Mouse (Mus musculus): ENCODE results near the gene Nme1. TPM values are rescaled to one million over a fixed set of nuclear protein-coding genes. Genes with fewer than 3 reads are reported as not detected.

Gene Nme1
- polyA plus RNA-seq (2015; fragmentation: Nextera tagmentation; extraction: Ambion mirVana) = 165 and 172 TPM in 2 replicates

DNA sequence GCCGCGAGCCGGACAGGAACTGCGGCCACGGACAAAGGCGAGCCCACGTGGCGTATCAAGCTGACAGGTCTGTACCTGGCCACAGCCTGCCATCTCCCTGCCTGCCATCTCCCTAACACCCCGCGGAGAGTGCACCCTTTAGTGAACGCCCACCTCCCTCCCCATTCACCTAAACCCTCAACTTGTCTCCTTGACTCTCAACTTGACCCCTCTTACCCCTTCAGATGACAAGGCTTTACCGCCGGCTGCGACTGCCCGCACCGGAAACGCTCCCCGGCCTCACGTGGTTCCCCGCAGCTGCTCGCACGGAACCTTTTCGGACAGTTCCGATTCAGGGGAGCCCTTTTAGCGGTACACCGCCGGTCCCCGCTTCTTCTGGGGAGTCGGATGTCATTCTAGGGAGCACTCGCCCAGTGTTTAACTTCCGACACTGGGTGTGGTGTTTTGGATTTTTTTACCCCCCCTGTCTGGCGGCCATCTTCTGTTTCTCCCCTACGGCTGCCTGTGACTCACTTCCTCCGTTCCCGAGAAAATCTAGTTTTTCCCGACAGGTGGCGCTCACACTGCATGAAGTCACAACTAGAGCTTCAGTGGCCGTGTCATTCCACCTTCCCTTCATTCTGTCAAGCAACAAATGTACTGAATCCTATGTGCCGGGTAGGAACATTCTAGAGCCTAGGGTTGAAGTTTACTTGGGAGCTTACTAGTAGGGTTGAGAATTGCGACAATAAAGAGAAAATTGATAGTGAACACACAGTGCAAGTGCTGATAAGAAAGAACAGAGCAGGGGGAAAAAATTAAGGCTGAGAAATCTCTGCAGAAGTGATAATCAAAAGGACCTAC is at the start of gene Nme1, which contains the start of gene Gm20390:
TSS of gene Nme1 (minus strand) at position 517 of the 843 bp plus-strand sequence.
TSS of gene Gm20390 (minus strand) at position 289 of the 843 bp plus-strand sequence.
- WGBS = under 1% methylated on average over 40 of the region's 40 CpGs

GRCm38 (mm10) chr11:94003346-94003745 is 35.0 kb upstream of the Nme1 start:
- WGBS = 87% methylated on average over 2 of the region's 2 CpGs
- Histone ChIP-seq H3K9me3 (replicated peaks) (no peaks in the 10 kb centered on the region), H3K4me3 (replicated peaks) (no peak overlapping the region), H3K9ac (no peak overlapping the region), H3K4me2 (no peak overlapping the region), H3K27ac (no peak overlapping the region), H3K36me3 (no peaks in the 10 kb centered on the region), H3K4me1 (0 out of 2 replicates have a peak, but pooled peaks cover 2% of the 10 kb centered on the region), H3K27me3 (no peaks in the 10 kb centered on the region)
- no peak for ATAC-seq (replicated peaks; ENCODE audit: low FRiP score)

More for the DNA sequence above, at the start of gene Nme1, which contains the start of gene Gm20390:
- Histone ChIP-seq H3K27ac (peak within 1 kb of the TSS; percentile 72), H3K9ac (peak within 1 kb of the TSS; percentile 73), H3K27me3 (no peaks in the 10 kb centered on the region), H3K4me1 (peaks cover 14% of the 10 kb centered on the region), H3K36me3 (peaks cover 30% of the 10 kb centered on the region), H3K4me2 (peak within 1 kb of the TSS; percentile 79), H3K9me3 (replicated peaks) (no peaks in the 10 kb centered on the region), H3K4me3 (replicated peaks) (peak within 1 kb of the TSS; percentile 71)
- peak; percentile 97 for ATAC-seq (replicated peaks; ENCODE audit: low FRiP score)

DNA sequence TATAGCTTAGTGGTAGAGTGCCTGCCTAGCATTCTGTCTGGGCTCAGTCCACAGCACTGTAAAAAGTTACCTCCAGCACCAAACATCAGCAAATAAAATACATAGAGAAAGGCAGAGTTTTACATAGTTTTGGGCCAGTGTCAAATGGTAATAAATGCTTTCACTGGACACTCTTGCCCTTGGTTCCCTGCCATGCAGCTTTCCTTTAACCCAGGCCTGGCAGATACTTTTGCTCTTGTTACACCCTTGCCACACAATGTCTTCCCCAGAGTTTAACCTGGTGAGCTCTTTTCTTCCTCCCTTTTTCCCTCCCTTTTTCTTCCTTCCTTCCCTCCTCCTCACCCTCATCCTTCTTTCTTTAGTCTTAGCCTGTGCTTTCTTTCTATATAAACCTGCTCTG is 31.0 kb upstream of the Nme1 start:
- no peaks in the 10 kb centered on the region for H3K27me3 ChIP-seq
- no peak overlapping the region for H3K27ac ChIP-seq
- H3K4me1 ChIP-seq = peaks cover 26% of the 10 kb centered on the region
- no peak overlapping the region for H3K4me3 ChIP-seq (replicated peaks)
- no peaks in the 10 kb centered on the region for H3K36me3 ChIP-seq
- H3K9ac ChIP-seq = no peak overlapping the region
- H3K9me3 ChIP-seq (replicated peaks) = no peaks in the 10 kb centered on the region
- ATAC-seq (replicated peaks; ENCODE audit: low FRiP score) = no peak
- H3K4me2 ChIP-seq = no peak overlapping the region

DNA sequence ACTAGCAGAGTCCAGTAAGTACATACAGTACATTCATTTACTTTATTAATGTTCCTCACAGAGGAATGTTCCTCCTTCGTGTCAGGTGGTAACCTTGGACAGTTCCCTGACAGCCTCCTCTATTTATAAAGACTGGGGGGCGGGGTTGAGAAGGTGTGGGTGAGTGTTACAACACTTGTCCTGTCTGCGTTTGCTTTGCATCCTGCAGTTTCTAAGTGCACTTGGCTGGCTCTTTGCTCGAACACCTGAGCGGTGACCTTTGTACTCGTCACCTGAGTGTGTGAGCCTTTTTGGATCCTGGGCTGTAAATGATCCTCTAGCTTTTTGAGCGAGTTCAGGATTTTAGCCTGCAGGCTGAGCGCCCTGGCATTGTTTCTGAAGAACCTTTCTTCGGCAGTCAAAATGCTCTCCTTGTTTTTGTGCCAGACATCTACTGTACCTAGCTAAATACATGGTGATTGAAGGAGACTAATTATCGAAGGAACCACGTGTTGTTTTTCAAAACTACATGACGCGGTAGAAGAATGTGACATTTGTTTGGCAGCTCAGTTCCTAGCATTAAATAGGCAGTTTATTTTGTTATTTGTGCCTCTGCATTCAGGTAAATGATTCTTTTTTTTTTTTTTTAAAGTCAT is 28.9 kb upstream of the Nme1 start:
- peak overlapping the region; percentile 97; the same call in 1 of the 2 replicates for H3K27ac ChIP-seq
- no peaks in the 10 kb centered on the region for H3K36me3 ChIP-seq
- 28% methylated on average over 13 of the region's 13 CpGs for WGBS
- H3K27me3 ChIP-seq = 0 out of 2 replicates have a peak, but pooled peaks cover 2% of the 10 kb centered on the region
- H3K9me3 ChIP-seq (replicated peaks) = no peaks in the 10 kb centered on the region
- peak overlapping the region; percentile 81 for H3K4me2 ChIP-seq
- H3K4me1 ChIP-seq = peaks cover 26% of the 10 kb centered on the region
- H3K4me3 ChIP-seq (replicated peaks) = peak overlapping the region; percentile 84
- H3K9ac ChIP-seq = peak overlapping the region; percentile 90; the same call in 1 of the 2 replicates
- no peak for ATAC-seq (replicated peaks; ENCODE audit: low FRiP score)

DNA sequence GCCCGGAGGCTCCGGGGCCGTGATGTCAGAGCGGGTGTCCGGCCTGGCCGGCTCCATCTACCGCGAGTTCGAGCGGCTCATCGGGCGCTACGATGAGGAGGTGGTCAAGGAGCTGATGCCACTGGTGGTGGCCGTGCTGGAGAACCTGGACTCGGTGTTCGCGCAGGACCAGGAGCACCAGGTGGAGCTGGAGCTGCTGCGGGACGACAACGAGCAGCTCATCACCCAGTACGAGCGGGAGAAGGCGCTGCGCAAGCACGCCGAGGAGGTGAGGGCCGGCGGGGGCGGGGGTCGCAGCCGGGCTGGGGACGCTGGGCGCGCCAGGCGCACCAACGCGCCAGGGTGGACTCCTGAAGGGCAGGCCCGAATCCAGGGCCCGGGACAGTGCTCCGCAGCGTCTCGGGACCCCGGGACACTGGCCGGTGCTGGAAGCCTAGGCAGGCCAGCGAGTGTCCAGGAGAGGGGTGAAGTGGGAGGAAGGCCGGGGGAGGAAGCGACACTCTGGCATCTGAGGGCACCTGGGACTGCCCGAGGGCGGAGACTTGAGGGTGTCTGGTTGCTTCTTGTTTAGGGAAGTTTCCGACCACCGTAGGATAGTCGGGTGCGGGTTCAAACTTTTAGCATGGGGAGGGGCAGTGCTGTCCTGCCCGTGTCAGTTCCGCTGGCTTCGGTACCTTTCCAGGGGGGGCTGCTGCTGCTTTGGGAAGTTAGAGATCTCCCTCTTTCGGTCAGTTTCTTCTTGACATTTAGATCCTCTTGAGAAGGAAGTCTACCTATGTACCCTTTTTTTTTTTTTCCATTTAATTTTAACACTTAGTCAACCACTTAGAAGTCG is 28.2 kb upstream of the Nme1 start:
- Histone ChIP-seq H3K4me3 (replicated peaks) (peak overlapping the region; percentile 84), H3K27ac (peak overlapping the region; percentile 97), H3K4me1 (peaks cover 26% of the 10 kb centered on the region), H3K27me3 (0 out of 2 replicates have a peak, but pooled peaks cover 2% of the 10 kb centered on the region), H3K36me3 (no peaks in the 10 kb centered on the region), H3K4me2 (peak overlapping the region; percentile 81), H3K9me3 (replicated peaks) (no peaks in the 10 kb centered on the region), H3K9ac (peak overlapping the region; percentile 90)
- ATAC-seq (replicated peaks; ENCODE audit: low FRiP score) = peak; percentile 59
- under 1% methylated on average over 58 of the region's 58 CpGs for WGBS

- Histone ChIP-seq H3K4me2 (peak within 1 kb of the TSS; percentile 81), H3K4me3 (replicated peaks) (peak within 1 kb of the TSS; percentile 84), H3K27me3 (0 out of 2 replicates have a peak, but pooled peaks cover 2% of the 10 kb centered on the region), H3K4me1 (peaks cover 26% of the 10 kb centered on the region), H3K36me3 (no peaks in the 10 kb centered on the region), H3K9ac (peak within 1 kb of the TSS; percentile 90), H3K27ac (peak within 1 kb of the TSS; percentile 98), H3K9me3 (replicated peaks) (no peaks in the 10 kb centered on the region)
- ATAC-seq (replicated peaks; ENCODE audit: low FRiP score) = peak; percentile 95
- under 1% methylated on average over 67 of the region's 70 CpGs for WGBS
Observed at GRCm38 (mm10) chr11:93995720-93996305, 27.5 kb upstream of the Nme1 start, which contains the start of gene Spag9. Gene Spag9, plus strand, starts transcription at chr11:93996091.

DNA sequence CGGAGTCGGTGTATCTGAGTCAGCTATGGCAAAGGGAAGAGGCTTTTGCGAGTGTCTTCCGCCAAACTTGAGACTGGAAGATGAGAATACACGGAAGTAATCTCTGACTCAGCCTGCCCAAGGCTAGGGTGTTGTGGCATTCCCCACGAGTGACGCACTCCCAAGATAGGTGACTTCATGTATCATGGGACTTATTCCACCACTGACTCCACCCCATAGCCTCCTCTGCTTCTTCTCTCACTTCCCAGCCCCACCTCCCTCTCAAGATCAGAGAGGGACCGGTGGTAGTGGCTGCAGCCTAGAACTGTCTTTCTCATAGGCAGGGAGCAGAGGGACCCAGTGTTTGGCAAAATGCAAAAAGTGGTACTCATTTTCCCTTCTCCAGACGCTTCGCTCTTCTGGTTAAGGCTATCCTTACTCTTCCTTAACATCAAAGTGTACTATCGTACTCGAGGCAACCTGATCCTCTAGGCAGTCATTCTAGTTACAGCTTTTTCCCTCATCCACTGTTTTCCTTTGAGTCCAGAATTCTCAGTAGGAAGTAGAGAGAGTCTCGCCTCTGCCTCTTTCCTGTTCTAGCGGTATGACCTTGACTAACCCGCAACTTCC is 26.9 kb upstream of the Nme1 start:
- ATAC-seq (replicated peaks; ENCODE audit: low FRiP score) = peak; percentile 55
- Histone ChIP-seq H3K9ac (peak overlapping the region; percentile 66), H3K4me1 (peaks cover 26% of the 10 kb centered on the region), H3K4me3 (replicated peaks) (peak overlapping the region; percentile 84), H3K4me2 (peak overlapping the region; percentile 81), H3K27ac (peak overlapping the region; percentile 98), H3K27me3 (0 out of 2 replicates have a peak, but pooled peaks cover 2% of the 10 kb centered on the region), H3K9me3 (replicated peaks) (no peaks in the 10 kb centered on the region), H3K36me3 (no peaks in the 10 kb centered on the region)
- WGBS = 4% methylated on average over 15 of the region's 15 CpGs

DNA sequence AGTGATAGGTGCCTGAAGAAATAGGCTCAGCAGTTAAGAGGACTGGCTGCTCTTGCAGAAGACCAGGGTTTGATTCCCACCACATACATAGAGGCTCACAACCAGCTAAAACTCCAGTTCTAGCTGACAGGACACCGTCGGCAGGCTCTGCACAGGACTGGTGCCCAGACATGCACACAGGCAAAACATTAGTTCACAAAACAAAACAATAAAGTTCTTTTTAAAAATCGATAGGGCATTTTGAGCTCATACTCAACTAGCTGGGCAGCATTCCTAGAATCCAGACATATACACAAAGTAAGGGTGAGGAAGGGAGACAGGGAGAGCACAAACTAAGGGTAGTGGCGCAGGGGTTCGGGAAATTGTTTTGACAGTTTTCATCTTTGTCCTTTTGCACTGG is 26.2 kb upstream of the Nme1 start:
- Histone ChIP-seq H3K4me2 (peak overlapping the region; percentile 81), H3K4me3 (replicated peaks) (peak overlapping the region; percentile 84), H3K27ac (peak overlapping the region; percentile 98), H3K27me3 (0 out of 2 replicates have a peak, but pooled peaks cover 2% of the 10 kb centered on the region), H3K9ac (peak overlapping the region; percentile 66), H3K36me3 (no peaks in the 10 kb centered on the region), H3K4me1 (peaks cover 26% of the 10 kb centered on the region), H3K9me3 (replicated peaks) (no peaks in the 10 kb centered on the region)
- WGBS = 61% methylated on average over 5 of the region's 5 CpGs
- no peak for ATAC-seq (replicated peaks; ENCODE audit: low FRiP score)

DNA sequence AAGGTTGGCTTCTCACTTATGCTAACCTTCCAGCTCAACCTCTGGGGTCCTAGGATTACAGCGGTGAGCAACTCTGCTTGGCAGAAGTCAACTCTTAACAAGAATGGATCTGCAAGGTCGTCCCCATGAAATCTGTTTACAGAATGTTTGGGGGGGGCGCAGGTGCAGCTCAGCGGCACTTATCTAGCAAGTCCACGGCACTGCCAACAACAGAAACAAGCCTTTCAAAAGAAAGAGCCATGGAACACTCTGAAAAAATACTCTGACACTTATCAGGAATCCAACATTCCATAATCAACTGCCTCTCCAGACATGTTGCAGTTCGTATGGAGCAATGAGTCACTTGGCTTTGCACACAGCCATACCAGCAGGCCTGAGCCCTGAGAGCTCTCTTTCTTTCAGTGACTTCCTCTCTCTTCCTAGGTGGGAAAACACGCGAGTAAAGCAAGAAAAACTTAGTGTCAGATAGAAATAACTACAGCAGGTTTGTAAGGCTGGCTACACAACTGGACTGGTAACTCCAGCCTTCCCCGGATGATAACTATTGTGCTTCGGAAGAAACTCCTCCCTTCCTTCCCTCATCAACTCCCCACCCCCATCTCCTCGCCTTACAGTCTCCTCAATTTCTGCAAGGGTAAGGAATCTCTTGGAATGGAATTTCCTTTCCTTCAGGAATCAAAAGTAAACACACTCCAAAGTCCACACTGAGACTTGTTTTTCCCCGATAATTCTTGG is 20.2 kb upstream of the Nme1 start:
- Histone ChIP-seq H3K36me3 (no peaks in the 10 kb centered on the region), H3K27ac (peak overlapping the region; percentile 81), H3K4me3 (replicated peaks) (no peak overlapping the region), H3K4me2 (no peak overlapping the region), H3K9me3 (replicated peaks) (no peaks in the 10 kb centered on the region), H3K4me1 (0 out of 2 replicates have a peak, but pooled peaks cover 9% of the 10 kb centered on the region), H3K9ac (no peak overlapping the region), H3K27me3 (0 out of 2 replicates have a peak, but pooled peaks cover 2% of the 10 kb centered on the region)
- WGBS = 52% methylated on average over 12 of the region's 12 CpGs
- no peak; the same call in 1 of the 2 replicates for ATAC-seq (replicated peaks; ENCODE audit: low FRiP score)

DNA sequence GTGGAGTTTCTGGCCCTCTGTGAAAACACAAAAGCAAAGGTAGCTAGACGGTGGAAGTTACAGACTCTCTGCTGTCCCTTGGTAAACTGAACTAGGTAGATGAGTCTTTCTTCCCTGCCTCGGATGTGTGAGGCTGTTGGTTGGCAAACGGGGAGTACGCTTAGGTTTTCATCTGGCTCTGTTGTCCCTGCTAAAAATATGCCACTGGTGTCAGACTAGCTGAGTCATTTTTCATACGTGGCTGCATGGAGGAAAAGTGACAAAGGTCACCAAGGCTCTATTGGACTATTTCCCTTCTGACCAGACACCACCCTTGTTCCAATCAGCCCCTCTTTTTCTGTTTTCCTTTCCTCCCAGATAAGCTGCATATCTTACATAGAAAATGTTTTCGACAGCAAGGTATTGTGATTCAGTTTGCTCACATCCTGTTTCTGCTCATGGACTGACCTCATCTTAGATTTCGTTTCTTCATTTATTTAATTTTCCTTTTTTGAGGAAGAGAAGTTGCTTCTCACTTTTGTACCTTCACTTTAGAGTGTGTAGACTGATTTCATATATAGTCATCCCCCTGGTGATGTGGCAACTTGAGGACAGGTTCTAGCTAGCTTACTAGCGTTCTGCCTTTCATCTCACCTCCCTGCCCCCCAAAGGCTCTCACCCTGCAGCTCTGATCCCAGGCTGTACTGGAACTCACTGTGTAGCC is 19.5 kb upstream of the Nme1 start:
- 0 out of 2 replicates have a peak, but pooled peaks cover 1% of the 10 kb centered on the region for H3K27me3 ChIP-seq

More for the DNA sequence above, 19.5 kb upstream of the Nme1 start:
- H3K27ac ChIP-seq = peak overlapping the region; percentile 81
- H3K9ac ChIP-seq = no peak overlapping the region
- H3K9me3 ChIP-seq (replicated peaks) = no peaks in the 10 kb centered on the region
- H3K4me1 ChIP-seq = 0 out of 2 replicates have a peak, but pooled peaks cover 9% of the 10 kb centered on the region
- ATAC-seq (replicated peaks; ENCODE audit: low FRiP score) = no peak
- WGBS = 60% methylated on average over 8 of the region's 8 CpGs
- no peaks in the 10 kb centered on the region for H3K36me3 ChIP-seq
- no peak overlapping the region for H3K4me3 ChIP-seq (replicated peaks)
- no peak overlapping the region for H3K4me2 ChIP-seq

All from kidney, embryonic 15.5 days (tissue).